Mouse (Mus musculus) hindbrain, embryonic 14.5 days (tissue): Measurements from ENCODE around the gene Fcrlb. TPM values are rescaled to one million over a fixed set of nuclear protein-coding genes. Genes with fewer than 3 reads are reported as not detected.

Experiments used
- ATAC-seq: fragments of 200-750 bp; cut with Nextera tagmentation; 2 replicates; pipeline ENCODE4 v1.8.0; 2017; ENCODE audit warnings: moderate number of reproducible peaks, mild to moderate bottlenecking, moderate TSS enrichment, moderate library complexity; ENCODE audit not compliant: low FRiP score
- DNase-seq: peaks from one replicate; pipeline ENCODE4 v3.0.0-alpha.2; 2015; ENCODE audit warnings: low spot score
- H3K27ac ChIP-seq: fragments of 300-500 bp; sonication (generic); 2 replicates; pipeline ENCODE4 v1.5.1; 2014; ENCODE audit warnings: mild to moderate bottlenecking, moderate library complexity
- H3K27me3 ChIP-seq: fragments of 300-500 bp; sonication (generic); 2 replicates; pipeline ENCODE4 v1.6.1; 2014; ENCODE audit warnings: mild to moderate bottlenecking, low read length, mixed read lengths; ENCODE audit not compliant: control insufficient read depth, insufficient read depth
- H3K36me3 ChIP-seq: fragments of 300-500 bp; sonication (generic); replicated peaks from 2 replicates; pipeline ENCODE4 v1.6.1; 2014; ENCODE audit not compliant: control insufficient read depth, insufficient read depth
- H3K4me1 ChIP-seq: fragments of 300-500 bp; sonication (generic); replicated peaks from 2 replicates; pipeline ENCODE4 v1.6.1; 2014; ENCODE audit warnings: antibody characterized with exemption, low read length, mixed read lengths; ENCODE audit not compliant: control insufficient read depth, insufficient read depth
- H3K4me2 ChIP-seq: fragments of 300-500 bp; sonication (generic); replicated peaks from 2 replicates; pipeline ENCODE4 v1.6.1; 2014; ENCODE audit warnings: mild to moderate bottlenecking, moderate library complexity
- H3K4me3 ChIP-seq: fragments of 300-500 bp; sonication (generic); replicated peaks from 2 replicates; pipeline ENCODE4 v1.5.1; 2014; ENCODE audit warnings: mild to moderate bottlenecking, low read length
- H3K9ac ChIP-seq: fragments of 300-500 bp; sonication (generic); 2 replicates; pipeline ENCODE4 v1.6.1; 2014
- H3K9me3 ChIP-seq: fragments of 300-500 bp; sonication (generic); 2 replicates; pipeline ENCODE4 v1.6.1; 2016; ENCODE audit warnings: low read length; ENCODE audit not compliant: control insufficient read depth
- WGBS: fragments of 180-500 bp; shearing (Covaris S2); extraction: QIAGEN DNeasy Blood & Tissue Kit; methylation state at CpG from one replicate; pipeline ENCODE4 v1.1.7; 2014; 5-methylcytosine and 5-hydroxymethylcytosine counted together
- polyA plus RNA-seq: library from polyadenylated mRNA; unstranded; fragments of >200 nt; fragmentation: Nextera tagmentation; extraction: Ambion mirVana; gene quantifications from 2 replicates; pipeline ENCODE4 v1.2.1, GENCODE M21; 2014

Fcrlb gene
- polyA plus RNA-seq, 1 experiment from 2014 or later, result 0.75 TPM

- Histone ChIP-seq H3K4me2 (no peak overlapping the region), H3K9me3 (no peaks in the 10 kb centered on the region), H3K4me1 (no peaks in the 10 kb centered on the region), H3K9ac (no peak overlapping the region), H3K36me3 (no peaks in the 10 kb centered on the region), H3K27me3 (no peaks in the 10 kb centered on the region), H3K4me3 (no peak overlapping the region), H3K27ac (no peak overlapping the region)
- no peak for ATAC-seq
- 75% methylated on average over 5 of the region's 5 CpGs for WGBS
- no peak for DNase-seq
Observed at GRCm38 (mm10) chr1:170915657-170916056, 2.9 kb upstream of the Fcrlb start.

- peaks cover 6% of the 10 kb centered on the region; the same call in 1 of the 2 replicates for H3K4me1 ChIP-seq
- no peaks in the 10 kb centered on the region for H3K9me3 ChIP-seq
- WGBS, result 87% methylated on average over 11 of the region's 11 CpGs
- H3K4me3 ChIP-seq, result no peak overlapping the region
- peaks cover 24% of the 10 kb centered on the region for H3K27me3 ChIP-seq
- no peak for DNase-seq
- ATAC-seq, result no peak
- H3K36me3 ChIP-seq, result no peaks in the 10 kb centered on the region
- no peak overlapping the region for H3K9ac ChIP-seq
- H3K27ac ChIP-seq, result no peak overlapping the region
- H3K4me2 ChIP-seq, result no peak overlapping the region
Observed at GRCm38 (mm10) chr1:170911907-170912660, 657 bp downstream of the Fcrlb start.

GRCm38 (mm10) chr1:170908341-170908740 lies 4.4 kb downstream of the Fcrlb start:
- no peaks in the 10 kb centered on the region for H3K36me3 ChIP-seq
- no peak for DNase-seq
- peaks cover 6% of the 10 kb centered on the region; the same call in 1 of the 2 replicates for H3K4me1 ChIP-seq
- 3% methylated on average over 21 of the region's 21 CpGs for WGBS
- peak overlapping the region; percentile 66 for H3K9ac ChIP-seq
- H3K27me3 ChIP-seq, result peaks cover 44% of the 10 kb centered on the region
- peak overlapping the region; percentile 99 for H3K4me2 ChIP-seq
- H3K9me3 ChIP-seq, result no peaks in the 10 kb centered on the region
- H3K27ac ChIP-seq, result no peak overlapping the region
- peak overlapping the region; percentile 56 for H3K4me3 ChIP-seq
- ATAC-seq, result peak; percentile 77

- peak overlapping the region; percentile 66 for H3K9ac ChIP-seq
- peak; percentile 64 for DNase-seq
- peak; percentile 80 for ATAC-seq
- under 1% methylated on average over 71 of the region's 71 CpGs for WGBS
- H3K27ac ChIP-seq, result no peak overlapping the region
- peak overlapping the region; percentile 56 for H3K4me3 ChIP-seq
- H3K4me1 ChIP-seq, result peaks cover 6% of the 10 kb centered on the region; the same call in 1 of the 2 replicates
- H3K36me3 ChIP-seq, result no peaks in the 10 kb centered on the region
- peaks cover 44% of the 10 kb centered on the region for H3K27me3 ChIP-seq
- peak overlapping the region; percentile 99 for H3K4me2 ChIP-seq
- H3K9me3 ChIP-seq, result no peaks in the 10 kb centered on the region
Observed at GRCm38 (mm10) chr1:170907456-170908191, 5.1 kb downstream of the Fcrlb start.

GRCm38 (mm10) chr1:170907111-170907455 lies 5.7 kb downstream of the Fcrlb start:
- Histone ChIP-seq H3K27ac (no peak overlapping the region), H3K9ac (peak overlapping the region; percentile 66), H3K9me3 (no peaks in the 10 kb centered on the region), H3K4me1 (peaks cover 6% of the 10 kb centered on the region; the same call in 1 of the 2 replicates), H3K4me2 (peak overlapping the region; percentile 99), H3K36me3 (no peaks in the 10 kb centered on the region), H3K27me3 (peaks cover 44% of the 10 kb centered on the region), H3K4me3 (peak overlapping the region; percentile 56)
- DNase-seq (no peak), ATAC-seq (no peak)
- WGBS, result 16% methylated on average over 11 of the region's 11 CpGs

GRCm38 (mm10) chr1:170903485-170903884 lies 9.3 kb downstream of the Fcrlb start:
- Histone ChIP-seq H3K9ac (no peak overlapping the region), H3K4me3 (no peak overlapping the region), H3K36me3 (no peaks in the 10 kb centered on the region), H3K4me1 (peaks cover 4% of the 10 kb centered on the region; the same call in 1 of the 2 replicates), H3K9me3 (no peaks in the 10 kb centered on the region), H3K27me3 (peaks cover 34% of the 10 kb centered on the region), H3K27ac (no peak overlapping the region), H3K4me2 (no peak overlapping the region)
- WGBS, result 76% methylated on average over 5 of the region's 5 CpGs
- ATAC-seq (no peak), DNase-seq (no peak)

- H3K9ac ChIP-seq, result no peak overlapping the region
- WGBS, result 33% methylated on average over 10 of the region's 10 CpGs
- peak; percentile 59; the same call in 1 of the 2 replicates for ATAC-seq
- DNase-seq, result peak; percentile 90
- no peaks in the 10 kb centered on the region for H3K36me3 ChIP-seq
- H3K4me1 ChIP-seq, result no peaks in the 10 kb centered on the region
- peaks cover 16% of the 10 kb centered on the region; the same call in 1 of the 2 replicates for H3K27me3 ChIP-seq
- no peak overlapping the region for H3K4me3 ChIP-seq
- no peaks in the 10 kb centered on the region for H3K9me3 ChIP-seq
- H3K4me2 ChIP-seq, result no peak overlapping the region; the same call in 1 of the 2 replicates
- no peak overlapping the region for H3K27ac ChIP-seq
Observed at GRCm38 (mm10) chr1:170901536-170902238, 11.1 kb downstream of the Fcrlb start.

- H3K9me3 ChIP-seq, result no peaks in the 10 kb centered on the region
- H3K36me3 ChIP-seq, result no peaks in the 10 kb centered on the region
- H3K27me3 ChIP-seq, result peaks cover 9% of the 10 kb centered on the region; the same call in 1 of the 2 replicates
- peak; percentile 80 for DNase-seq
- no peak overlapping the region for H3K4me3 ChIP-seq
- H3K27ac ChIP-seq, result no peak overlapping the region
- WGBS, result 44% methylated on average over 10 of the region's 10 CpGs
- H3K9ac ChIP-seq, result no peak overlapping the region
- no peaks in the 10 kb centered on the region for H3K4me1 ChIP-seq
- H3K4me2 ChIP-seq, result no peak overlapping the region; the same call in 1 of the 2 replicates
- no peak for ATAC-seq
Observed at GRCm38 (mm10) chr1:170900799-170901467, 11.8 kb downstream of the Fcrlb start.
